Mouse (Mus musculus) forebrain, postnatal 0 days (tissue): Measurements from ENCODE around the gene Rab44. TPM values are rescaled to one million over a fixed set of nuclear protein-coding genes. Genes with fewer than 3 reads are reported as not detected.

Experiments used
- ATAC-seq: fragments of 200-750 bp; cut with Nextera tagmentation; 2 replicates; pipeline ENCODE4 v1.8.0; 2017; ENCODE audit warnings: mild to moderate bottlenecking, moderate library complexity
- DNase-seq: peaks from one replicate; pipeline ENCODE4 v3.0.0-alpha.2; 2015
- H3K27ac ChIP-seq: fragments of 300-500 bp; sonication (generic); 2 replicates; pipeline ENCODE4 v1.5.1; 2014; ENCODE audit warnings: low read depth, mild to moderate bottlenecking, antibody characterized with exemption, low read length, moderate library complexity, mixed read lengths
- H3K27me3 ChIP-seq: fragments of 300-500 bp; sonication (generic); 2 replicates; pipeline ENCODE4 v1.6.1; 2014; ENCODE audit warnings: mild to moderate bottlenecking, low read length, mixed read lengths; ENCODE audit not compliant: insufficient read depth
- H3K36me3 ChIP-seq: fragments of 300-500 bp; sonication (generic); 2 replicates; pipeline ENCODE4 v1.6.1; 2014; ENCODE audit warnings: mild to moderate bottlenecking, moderate library complexity; ENCODE audit not compliant: insufficient read depth
- H3K4me1 ChIP-seq: fragments of 300-500 bp; sonication (generic); 2 replicates; pipeline ENCODE4 v1.6.1; 2014; ENCODE audit warnings: antibody characterized with exemption; ENCODE audit not compliant: insufficient read depth
- H3K4me2 ChIP-seq: fragments of 300-500 bp; sonication (generic); 2 replicates; pipeline ENCODE4 v1.6.1; 2014; ENCODE audit warnings: low read depth, mild to moderate bottlenecking, moderate library complexity
- H3K4me3 ChIP-seq: fragments of 300-500 bp; sonication (generic); 2 replicates; pipeline ENCODE4 v1.5.1; 2014; ENCODE audit warnings: low read depth, low read length, mixed read lengths
- H3K9ac ChIP-seq: fragments of 300-500 bp; sonication (generic); 2 replicates; pipeline ENCODE4 v1.6.1; 2014; ENCODE audit warnings: mild to moderate bottlenecking
- H3K9me3 ChIP-seq: fragments of 300-500 bp; sonication (generic); 2 replicates; pipeline ENCODE4 v1.6.1; 2016; ENCODE audit warnings: low read length
- CTCF ChIP-seq: sonication (generic); IDR thresholded peaks from 2 replicates; pipeline ENCODE4 v1.5.1; 2016; ENCODE audit warnings: antibody characterized with exemption, control low read depth, low read depth
- WGBS: fragments of 180-500 bp; shearing (Covaris S2); extraction: QIAGEN DNeasy Blood & Tissue Kit; methylation state at CpG from one replicate; pipeline ENCODE4 v1.1.7; 2014; 5-methylcytosine and 5-hydroxymethylcytosine counted together
- polyA plus RNA-seq: library from polyadenylated mRNA; unstranded; fragments of >200 nt; fragmentation: Nextera tagmentation; extraction: Ambion mirVana; gene quantifications from 2 replicates; pipeline ENCODE4 v1.2.1, GENCODE M21; 2015
- total RNA-seq: library from RNA; depleted of rRNA; stranded (reverse); fragments of >200 nt; gene quantifications from 2 replicates; pipeline ENCODE4 v1.2.3, GENCODE M21; 2014

Gene Rab44
- total and polyA plus RNA-seq, 2 experiments from 2014 or later: not detected

- Histone ChIP-seq H3K4me3 (no peak overlapping the region), H3K27me3 (no peaks in the 10 kb centered on the region), H3K9me3 (no peaks in the 10 kb centered on the region), H3K4me2 (no peak overlapping the region), H3K9ac (no peak overlapping the region), H3K36me3 (no peaks in the 10 kb centered on the region), H3K4me1 (no peaks in the 10 kb centered on the region), H3K27ac (no peak overlapping the region)
- ATAC-seq (no peak), DNase-seq (no peak)
- 95% methylated on average over 5 of the region's 5 CpGs for WGBS
- TF ChIP-seq CTCF: no peak
Observed at GRCm38 (mm10) chr17:29111332-29111731, 2.6 kb upstream of the Rab44 start.

GRCm38 (mm10) chr17:29116023-29116422 is 2.1 kb downstream of the Rab44 start:
- no peak for DNase-seq
- no peaks in the 10 kb centered on the region for H3K4me1 ChIP-seq
- H3K4me2 ChIP-seq: no peak overlapping the region
- whole genome bisulfite sequencing: 65% methylated on average over 12 of the region's 12 CpGs
- no peak for TF ChIP-seq CTCF
- no peaks in the 10 kb centered on the region for H3K9me3 ChIP-seq
- H3K4me3 ChIP-seq: no peak overlapping the region
- no peaks in the 10 kb centered on the region for H3K27me3 ChIP-seq
- no peak for ATAC-seq
- H3K36me3 ChIP-seq: no peaks in the 10 kb centered on the region
- no peak overlapping the region for H3K27ac ChIP-seq
- no peak overlapping the region for H3K9ac ChIP-seq

- no peak for TF ChIP-seq CTCF
- ATAC-seq: no peak
- no peak overlapping the region for H3K4me3 ChIP-seq
Observed at GRCm38 (mm10) chr17:29117006-29117648, 3.2 kb downstream of the Rab44 start.

GRCm38 (mm10) chr17:29118057-29118456 is 4.1 kb downstream of the Rab44 start:
- no peak overlapping the region for H3K4me3 ChIP-seq
- no peak overlapping the region for H3K4me2 ChIP-seq
- H3K36me3 ChIP-seq: no peaks in the 10 kb centered on the region
- no peaks in the 10 kb centered on the region for H3K27me3 ChIP-seq
- 68% methylated on average over 5 of the region's 5 CpGs for WGBS
- no peak overlapping the region for H3K27ac ChIP-seq
- no peak for TF ChIP-seq CTCF
- no peaks in the 10 kb centered on the region for H3K9me3 ChIP-seq
- DNase-seq (no peak), ATAC-seq (no peak)
- no peaks in the 10 kb centered on the region for H3K4me1 ChIP-seq
- H3K9ac ChIP-seq: no peak overlapping the region

More at GRCm38 (mm10) chr17:29117006-29117648, 3.2 kb downstream of the Rab44 start:
- no peak overlapping the region for H3K27ac ChIP-seq
- no peak overlapping the region for H3K9ac ChIP-seq
- H3K9me3 ChIP-seq: no peaks in the 10 kb centered on the region
- 82% methylated on average over 8 of the region's 8 CpGs for WGBS
- no peaks in the 10 kb centered on the region for H3K27me3 ChIP-seq
- no peak for DNase-seq
- H3K36me3 ChIP-seq: no peaks in the 10 kb centered on the region
- H3K4me1 ChIP-seq: no peaks in the 10 kb centered on the region
- H3K4me2 ChIP-seq: no peak overlapping the region

- H3K9ac ChIP-seq: no peak overlapping the region
- H3K36me3 ChIP-seq: no peaks in the 10 kb centered on the region
- TF ChIP-seq CTCF: no peak
- no peaks in the 10 kb centered on the region for H3K9me3 ChIP-seq
- no peak overlapping the region for H3K4me2 ChIP-seq
- H3K27ac ChIP-seq: no peak overlapping the region
- H3K4me3 ChIP-seq: no peak overlapping the region
- DNase-seq (no peak), ATAC-seq (no peak)
- no peaks in the 10 kb centered on the region for H3K4me1 ChIP-seq
- no peaks in the 10 kb centered on the region for H3K27me3 ChIP-seq
- WGBS: 59% methylated on average over 12 of the region's 12 CpGs
Observed at GRCm38 (mm10) chr17:29120666-29121065, 6.7 kb downstream of the Rab44 start.

- Histone ChIP-seq H3K4me2 (no peak overlapping the region), H3K9me3 (no peaks in the 10 kb centered on the region), H3K9ac (no peak overlapping the region), H3K36me3 (no peaks in the 10 kb centered on the region), H3K4me3 (no peak overlapping the region), H3K27me3 (no peaks in the 10 kb centered on the region), H3K4me1 (no peaks in the 10 kb centered on the region), H3K27ac (no peak overlapping the region)
- WGBS: 47% methylated on average over 6 of the region's 6 CpGs
- TF ChIP-seq CTCF: no peak
- ATAC-seq: no peak
- DNase-seq: no peak
Observed at GRCm38 (mm10) chr17:29122817-29123216, 8.9 kb downstream of the Rab44 start.

- Histone ChIP-seq H3K27ac (no peak overlapping the region), H3K9ac (no peak overlapping the region), H3K4me1 (no peaks in the 10 kb centered on the region), H3K4me3 (no peak overlapping the region), H3K27me3 (no peaks in the 10 kb centered on the region), H3K9me3 (no peaks in the 10 kb centered on the region), H3K4me2 (no peak overlapping the region), H3K36me3 (no peaks in the 10 kb centered on the region)
- no peak for ATAC-seq
- no peak for TF ChIP-seq CTCF
- no peak for DNase-seq
- 78% methylated on average over 6 of the region's 6 CpGs for WGBS
Observed at GRCm38 (mm10) chr17:29123578-29124174, 9.7 kb downstream of the Rab44 start.
